Mouse (Mus musculus) brain, embryonic 14.5 days (tissue): Measurements from ENCODE around the gene Fcgr1. TPM values are rescaled to one million over a fixed set of nuclear protein-coding genes. Genes with fewer than 3 reads are reported as not detected.

Experiments used
- DNase-seq: peaks from one replicate; pipeline ENCODE4 v3.0.0-alpha.2; 2011; ENCODE audit warnings: low read depth
- CTCF ChIP-seq: fragments of 200-500 bp; IDR thresholded peaks from 2 replicates; pipeline ENCODE4 v1.5.1; 2012; ENCODE audit warnings: inconsistent platforms, mild to moderate bottlenecking, moderate library complexity, borderline replicate concordance; ENCODE audit not compliant: insufficient read depth, insufficient read length; ENCODE audit errors: extremely low read depth
- POLR2A ChIP-seq: fragments of 200-500 bp; IDR thresholded peaks from 2 replicates; pipeline ENCODE4 v1.6.1; 2012; ENCODE audit warnings: mild to moderate bottlenecking, inconsistent platforms, borderline replicate concordance; ENCODE audit not compliant: poor library complexity, insufficient read depth, insufficient read length, severe bottlenecking; ENCODE audit errors: extremely low read depth
- polyA plus RNA-seq: library from polyadenylated mRNA; depleted of rRNA; stranded (reverse); fragments of >200 nt; gene quantifications from 2 replicates; pipeline ENCODE4 v1.2.3, GENCODE M21; 2012

Fcgr1 gene
- polyA plus RNA-seq, 1 experiment, result 1.4 TPM

GRCm38 (mm10) chr3:96267541-96267940 lies 26.2 kb downstream of the Fcgr1 start:
- no peak for TF ChIP-seq CTCF
- TF ChIP-seq POLR2A, result no peak
- DNase-seq, result no peak

DNA sequence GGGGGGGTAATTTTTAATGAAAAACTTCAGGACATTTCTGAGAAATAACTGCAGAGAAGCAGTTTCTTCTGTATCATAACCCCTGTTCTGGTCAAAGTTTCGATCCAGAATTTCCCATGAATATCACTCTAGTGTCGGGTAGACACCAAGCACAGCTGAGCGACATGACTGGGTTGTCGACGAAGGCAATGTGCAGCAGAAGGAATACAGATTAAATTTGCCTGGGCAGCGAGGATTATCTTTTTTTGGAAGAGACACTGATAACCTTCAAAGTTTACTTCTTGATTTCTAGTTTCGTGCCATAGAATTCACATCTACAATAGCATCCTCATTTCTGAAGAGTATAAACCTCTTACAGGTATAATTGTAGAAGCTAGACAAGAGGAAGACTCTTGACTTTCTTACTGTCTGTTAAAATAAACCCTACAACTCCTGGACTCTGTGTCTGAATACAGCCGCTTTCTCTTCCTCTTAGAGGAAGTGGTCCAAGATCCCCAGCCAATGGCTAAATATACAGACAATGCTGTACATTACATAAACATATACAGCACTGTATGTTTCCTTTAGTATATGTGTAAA lies 27.5 kb downstream of the Fcgr1 start:
- no peak for DNase-seq
- TF ChIP-seq CTCF, result no peak
- no peak for TF ChIP-seq POLR2A

GRCm38 (mm10) chr3:96264404-96264949 lies 29.3 kb downstream of the Fcgr1 start:
- no peak for DNase-seq
- TF ChIP-seq POLR2A (no peak), CTCF (no peak)

DNA sequence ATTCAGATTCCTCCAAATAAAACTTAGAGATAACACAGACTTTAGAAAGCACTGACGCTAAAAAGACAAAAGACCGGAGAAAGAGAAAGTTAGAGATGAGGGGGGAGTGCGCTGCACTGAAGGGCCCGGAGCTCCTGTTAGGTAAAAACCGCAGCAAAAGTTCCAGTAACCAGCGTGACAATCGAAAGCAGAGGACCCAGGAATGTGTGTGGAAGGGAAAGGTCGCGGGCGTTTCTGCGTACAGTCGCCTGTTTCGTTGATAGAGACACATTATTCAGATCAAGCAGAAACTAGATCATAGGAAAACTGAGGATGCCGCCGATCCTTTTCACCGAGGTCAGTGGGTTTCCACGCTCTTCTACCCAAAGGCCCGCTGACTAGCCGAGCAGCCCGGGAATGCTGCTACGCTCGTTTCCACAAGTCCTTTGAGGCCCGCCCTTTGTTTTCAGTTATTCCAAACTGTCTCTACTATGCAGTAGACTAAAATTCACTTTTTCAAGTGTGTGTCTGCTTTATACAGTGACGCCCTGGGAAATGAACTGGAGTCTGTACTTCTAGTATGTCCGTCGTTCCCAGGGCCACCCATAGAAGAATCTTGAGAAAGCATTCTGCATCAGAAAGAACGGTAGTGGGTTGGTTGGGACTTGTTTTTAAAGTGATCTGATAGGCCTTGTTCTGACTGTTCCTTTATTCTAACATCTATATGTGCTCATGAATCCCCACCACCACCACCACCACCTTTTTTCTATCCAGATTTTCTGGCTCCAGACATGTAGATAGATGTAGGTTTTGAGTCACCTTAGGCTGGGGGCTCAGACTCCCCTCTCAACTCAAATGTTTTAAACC lies 30.0 kb downstream of the Fcgr1 start:
- TF ChIP-seq POLR2A (no peak), CTCF (no peak)
- no peak for DNase-seq

- peak; percentile 82; the same call in 1 of the 2 replicates for TF ChIP-seq POLR2A
- peak; percentile 40; the same call in 1 of the 2 replicates for TF ChIP-seq CTCF
- DNase-seq, result peak; percentile 98
Measured at GRCm38 (mm10) chr3:96262979-96263550, 30.7 kb downstream of the Fcgr1 start, which contains the start of gene Hist2h4. Gene Hist2h4 (minus strand): TSS chr3:96263311.

- TF ChIP-seq CTCF, result no peak
- peak; percentile 24; the same call in 1 of the 2 replicates for TF ChIP-seq POLR2A
- DNase-seq, result peak; percentile 94
Measured at GRCm38 (mm10) chr3:96262216-96262875, 31.4 kb downstream of the Fcgr1 start.

GRCm38 (mm10) chr3:96261623-96262022 lies 32.1 kb downstream of the Fcgr1 start:
- TF ChIP-seq POLR2A (no peak), CTCF (no peak)
- peak; percentile 26 for DNase-seq

DNA sequence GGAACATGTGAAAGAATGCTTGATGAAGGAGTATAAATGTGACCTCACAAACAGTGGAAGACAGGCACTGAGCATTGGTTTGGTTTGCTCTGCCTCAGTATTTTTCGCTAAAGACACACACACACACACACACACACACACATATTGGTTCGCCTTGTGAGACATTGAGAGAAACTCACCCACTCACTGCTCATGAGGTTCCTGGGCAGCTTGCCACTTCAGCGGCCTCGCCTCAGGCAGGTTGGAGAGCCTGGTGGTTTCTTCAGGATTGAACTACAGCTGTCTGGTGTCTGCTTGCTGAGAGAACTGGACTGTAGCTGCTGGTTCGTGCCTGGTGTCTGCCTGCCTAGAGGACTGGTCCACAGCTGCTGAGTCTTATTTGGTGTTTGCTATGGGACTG lies 33.5 kb downstream of the Fcgr1 start:
- DNase-seq, result no peak
- TF ChIP-seq POLR2A (no peak), CTCF (no peak)

- DNase-seq, result no peak
- TF ChIP-seq CTCF (no peak), POLR2A (no peak)
Measured at GRCm38 (mm10) chr3:96257190-96257589, 36.6 kb downstream of the Fcgr1 start.

DNA sequence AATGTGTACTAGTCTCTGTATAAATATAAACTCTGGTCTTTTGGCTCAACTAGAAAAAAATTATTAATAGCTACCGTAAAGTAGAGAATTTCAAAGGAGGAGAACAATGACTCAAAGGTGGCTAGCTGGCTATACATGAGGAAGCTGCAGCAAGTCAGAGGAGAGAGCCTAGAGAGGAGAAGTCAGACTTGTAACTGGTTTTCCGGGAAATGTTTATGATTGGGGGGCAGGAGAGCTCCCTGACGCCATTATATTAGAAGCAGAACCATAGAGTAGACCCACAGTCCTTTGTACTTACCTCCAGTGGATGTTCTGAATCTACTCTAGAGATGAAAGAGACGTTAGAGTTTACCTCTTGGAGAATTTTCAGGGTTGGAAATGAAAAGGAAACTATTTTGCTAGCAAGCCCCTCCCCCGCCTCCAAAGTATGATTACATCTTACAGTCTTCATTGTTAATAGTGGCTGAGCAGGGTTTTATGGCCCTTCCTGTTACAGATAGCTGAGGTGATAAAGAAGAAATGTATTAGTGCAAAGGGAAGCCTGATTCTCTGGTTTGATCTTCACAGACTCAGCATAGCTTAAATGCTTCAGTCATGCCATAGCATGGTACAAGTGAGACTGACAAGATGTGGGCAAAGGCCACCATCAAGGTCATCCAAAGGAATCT lies 37.7 kb downstream of the Fcgr1 start:
- no peak for TF ChIP-seq POLR2A
- DNase-seq, result no peak

GRCm38 (mm10) chr3:96254683-96255355 lies 39.0 kb downstream of the Fcgr1 start:
- DNase-seq, result peak; percentile 76
- TF ChIP-seq CTCF (no peak), POLR2A (no peak)

DNA sequence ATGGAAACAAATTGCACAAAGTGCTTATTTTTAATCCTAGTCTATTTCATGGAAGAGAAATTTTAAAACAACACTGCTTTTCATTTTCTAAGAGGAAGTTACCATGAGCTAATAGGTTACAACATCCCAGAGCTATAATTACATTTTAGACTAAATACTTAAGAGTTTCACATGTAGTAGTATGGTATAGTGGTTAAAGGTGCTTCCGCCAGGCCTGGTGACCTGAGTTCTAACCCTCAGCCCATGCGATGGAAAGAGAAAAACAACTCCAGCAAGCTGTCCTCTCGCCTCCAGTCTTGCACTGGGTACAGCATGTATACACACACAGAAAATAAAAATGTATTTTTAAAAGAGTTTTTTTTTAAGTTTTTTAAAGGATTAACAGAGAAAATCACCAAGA lies 42.0 kb downstream of the Fcgr1 start:
- TF ChIP-seq CTCF, result no peak
- no peak for TF ChIP-seq POLR2A

More for the DNA sequence above, 42.0 kb downstream of the Fcgr1 start:
- no peak for DNase-seq
